Mouse (Mus musculus) frontal cortex, adult 2 months (tissue): ENCODE measurements around the gene Mgat3. TPM values are rescaled to one million over a fixed set of nuclear protein-coding genes. Genes with fewer than 3 reads are reported as not detected.

Source experiments
- DNase-seq, 2 experiments: peaks; one replicate each; pipeline ENCODE4 v3.0.0; 2022; ENCODE audit warnings: low spot score in 1 of 2; ENCODE audit errors: extremely low spot score in 1 of 2
- polyA plus RNA-seq: library from polyadenylated mRNA; depleted of rRNA; stranded (reverse); fragments of >200 nt; gene quantifications from 2 replicates; pipeline ENCODE4 v1.2.3, GENCODE M21; 2012; rRNA removed

Gene Mgat3
- 79.3 and 84.5 TPM in 2 replicates for polyA plus RNA-seq

DNA sequence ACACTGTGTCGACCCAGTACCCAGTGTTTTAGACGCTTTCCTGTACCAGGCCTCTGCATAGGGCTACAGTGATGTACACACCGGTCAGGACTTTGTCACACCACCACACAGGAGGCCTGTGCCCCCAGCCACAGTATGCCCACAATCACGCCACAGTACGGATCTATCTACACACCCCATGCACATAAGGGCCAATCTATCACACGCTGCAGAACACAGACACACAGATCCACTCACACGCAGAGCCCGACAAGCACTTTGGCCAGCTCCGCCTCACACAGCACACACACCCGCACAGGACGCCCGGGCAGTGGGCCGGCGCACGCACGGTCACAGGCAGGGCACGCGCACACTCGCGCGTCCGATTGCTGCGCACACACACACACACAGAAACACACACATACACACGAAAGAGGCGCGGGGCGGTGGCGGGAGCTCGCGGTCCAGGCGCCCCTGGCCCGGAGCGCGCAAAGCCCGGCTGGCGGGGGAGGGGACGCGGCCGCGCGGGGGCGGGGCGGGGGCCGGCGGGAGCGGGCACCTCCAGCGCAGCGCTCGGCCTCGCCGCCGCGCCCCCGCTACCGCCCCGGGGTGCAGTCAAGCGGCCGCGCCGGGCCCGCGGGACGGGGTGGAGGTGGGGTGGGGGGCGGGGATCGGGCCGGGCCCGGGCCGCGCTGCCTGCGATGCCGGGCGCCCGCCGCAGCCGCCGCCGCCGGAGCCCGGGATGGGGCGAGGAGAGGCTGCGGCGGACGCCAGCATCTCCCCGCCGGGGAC, at the start of gene Mgat3:
TSS of gene Mgat3 (plus strand) at position 721 of the 771 bp plus-strand sequence.
- DNase-seq = peak in 1 of 2 experiments; percentile 48

DNA sequence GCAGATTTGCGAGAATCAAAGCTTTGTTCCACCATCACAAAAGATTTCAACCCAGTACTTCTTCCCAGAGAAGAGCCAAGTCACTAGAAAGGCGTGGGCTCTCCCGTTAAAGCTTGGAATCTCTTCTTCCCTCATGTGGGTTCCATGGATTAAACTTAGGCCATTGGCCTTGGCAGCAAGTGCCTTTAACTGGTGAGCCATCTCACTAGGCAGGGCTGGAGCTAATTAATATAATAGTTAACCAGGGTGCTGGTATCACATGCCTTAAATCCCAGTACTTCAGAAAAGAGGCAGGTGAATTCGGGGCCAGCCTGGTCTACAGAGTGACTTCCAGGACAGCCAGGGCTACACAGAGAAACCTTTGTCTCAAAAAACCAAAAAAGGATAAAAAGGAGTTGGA, 48.9 kb upstream of the Mgat3 start:
- no peak for DNase-seq

DNA sequence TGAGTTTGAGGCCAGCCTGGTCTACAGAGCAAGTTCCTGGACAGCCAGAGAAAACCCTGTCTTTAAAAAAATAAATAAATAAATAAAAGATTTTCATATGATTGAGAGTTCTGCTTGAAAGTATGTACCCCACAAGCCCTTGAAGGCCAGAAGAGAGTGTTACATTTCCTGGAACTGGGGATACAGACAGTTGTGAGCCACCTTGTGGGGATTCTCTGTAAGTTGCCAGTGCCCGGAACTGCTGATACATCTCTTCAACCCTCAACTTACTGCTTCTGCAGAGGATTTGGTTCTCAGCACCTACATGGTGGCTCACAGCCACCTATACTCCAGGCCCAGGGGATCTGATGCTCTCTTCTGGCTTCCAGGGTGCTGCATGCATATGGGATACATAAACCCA, 46.3 kb upstream of the Mgat3 start:
- peak in 1 of 2 experiments; percentile 36 for DNase-seq

DNA sequence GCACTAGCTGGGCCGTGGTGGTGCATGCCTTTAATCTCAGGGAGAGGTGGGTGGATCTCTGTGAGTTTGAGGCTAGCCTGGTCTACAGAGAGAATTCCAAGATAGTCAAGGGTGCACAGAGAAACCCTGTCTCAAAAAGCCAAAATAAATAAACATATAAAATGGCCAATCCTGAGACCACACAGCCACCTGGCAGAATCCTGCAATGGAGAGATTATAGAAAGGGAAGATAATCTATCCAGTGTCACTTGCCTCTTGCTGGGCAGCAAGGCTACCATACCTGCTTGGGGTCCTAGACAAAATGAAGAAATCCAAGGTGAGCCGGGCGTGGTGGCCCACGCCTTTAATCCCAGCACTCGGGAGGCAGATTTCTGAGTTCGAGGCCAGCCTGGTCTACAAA, 43.5 kb upstream of the Mgat3 start:
- no peak for DNase-seq

DNA sequence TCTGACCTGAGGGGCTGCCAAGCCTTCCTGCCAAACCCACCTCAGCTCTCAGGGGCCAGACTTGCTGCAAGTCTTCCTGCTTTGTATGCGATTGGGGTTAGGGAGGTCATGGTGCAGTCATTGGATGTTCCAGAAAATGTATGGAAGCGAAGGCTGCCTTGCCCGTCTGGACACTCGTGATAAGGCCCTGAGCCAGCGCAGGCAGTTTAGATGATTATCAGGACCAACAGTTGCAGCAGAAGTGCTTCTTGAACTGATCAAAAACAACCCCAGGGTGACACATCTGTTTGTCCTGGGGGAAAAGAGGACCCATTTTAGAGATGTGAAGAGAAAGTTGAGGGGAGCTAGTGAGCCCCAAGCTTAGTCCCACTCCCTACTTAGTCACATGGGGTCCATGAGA, 42.8 kb upstream of the Mgat3 start:
- no peak for DNase-seq

DNA sequence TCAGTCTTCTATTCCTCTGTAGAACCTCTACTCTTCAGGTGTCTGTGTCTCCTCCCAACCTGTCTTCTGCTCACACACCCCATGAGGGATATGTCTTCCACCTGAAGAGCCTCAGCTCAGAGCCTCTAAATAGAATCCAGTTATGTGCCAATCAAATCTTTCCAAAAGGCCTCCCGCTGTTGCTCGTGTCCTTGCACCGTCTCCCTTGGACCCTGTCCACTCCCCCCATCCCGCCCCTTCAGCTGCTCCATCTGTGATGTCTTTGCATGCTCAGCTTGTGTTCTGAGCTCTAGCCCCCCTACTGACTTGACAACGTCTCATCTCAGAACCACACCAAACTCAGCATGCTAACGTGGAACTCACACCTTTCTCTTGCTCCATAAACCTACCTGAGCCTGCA, 42.1 kb upstream of the Mgat3 start:
- DNase-seq = no peak

DNA sequence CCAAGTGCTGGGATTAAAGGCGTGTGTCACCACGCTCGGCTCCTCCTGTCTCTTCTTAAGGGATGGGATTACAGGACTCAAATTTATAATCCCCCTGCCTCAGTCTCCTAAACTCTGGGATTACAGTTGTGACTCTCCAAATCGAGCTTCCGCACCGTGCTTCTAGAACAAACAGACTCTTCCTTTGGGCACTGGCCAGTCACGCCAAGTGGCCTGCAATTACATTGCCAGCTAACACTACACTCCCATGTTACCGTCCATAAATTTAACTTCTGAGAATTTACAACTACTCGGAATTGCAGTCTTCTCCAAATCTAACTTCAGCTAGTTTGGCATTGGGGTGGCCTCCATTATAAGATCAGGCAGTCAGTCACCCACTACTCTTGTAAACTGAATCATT, 41.1 kb upstream of the Mgat3 start:
- DNase-seq = no peak

DNA sequence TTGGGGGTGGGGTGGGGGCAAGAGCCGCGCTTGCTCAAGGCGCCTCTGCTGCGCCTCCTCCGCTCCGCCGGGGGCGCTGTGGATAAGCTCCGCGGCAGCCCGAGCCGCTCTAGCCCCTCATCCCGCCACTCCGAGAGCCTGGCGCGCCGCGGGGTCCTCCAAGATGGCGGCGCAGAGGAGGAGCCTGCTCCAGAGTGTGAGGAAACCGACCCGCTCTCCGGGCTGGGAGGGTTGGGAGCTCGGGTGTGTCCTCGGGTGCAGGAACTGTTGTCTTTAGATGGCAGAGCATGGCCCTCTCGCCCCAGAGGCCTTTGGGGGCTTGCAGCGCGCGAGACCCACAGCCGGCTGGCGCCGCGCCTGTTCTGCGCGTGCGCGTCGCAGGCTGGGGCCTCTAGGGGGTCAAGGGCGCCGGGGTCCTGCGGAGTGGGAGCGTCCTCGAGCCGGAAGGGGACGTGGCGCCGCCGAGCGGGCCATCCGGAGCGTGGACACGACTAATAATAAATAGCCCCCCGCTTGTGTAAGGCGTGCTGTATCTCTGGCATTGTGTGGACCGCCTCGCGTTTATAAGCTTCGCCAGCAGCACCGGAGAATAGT, 40.4 kb upstream of the Mgat3 start, which contains the start of gene Tab1:
TSS of gene Tab1 (plus strand) at position 135 of the 594 bp plus-strand sequence.
- peak; percentile 65 to 94 for DNase-seq

DNA sequence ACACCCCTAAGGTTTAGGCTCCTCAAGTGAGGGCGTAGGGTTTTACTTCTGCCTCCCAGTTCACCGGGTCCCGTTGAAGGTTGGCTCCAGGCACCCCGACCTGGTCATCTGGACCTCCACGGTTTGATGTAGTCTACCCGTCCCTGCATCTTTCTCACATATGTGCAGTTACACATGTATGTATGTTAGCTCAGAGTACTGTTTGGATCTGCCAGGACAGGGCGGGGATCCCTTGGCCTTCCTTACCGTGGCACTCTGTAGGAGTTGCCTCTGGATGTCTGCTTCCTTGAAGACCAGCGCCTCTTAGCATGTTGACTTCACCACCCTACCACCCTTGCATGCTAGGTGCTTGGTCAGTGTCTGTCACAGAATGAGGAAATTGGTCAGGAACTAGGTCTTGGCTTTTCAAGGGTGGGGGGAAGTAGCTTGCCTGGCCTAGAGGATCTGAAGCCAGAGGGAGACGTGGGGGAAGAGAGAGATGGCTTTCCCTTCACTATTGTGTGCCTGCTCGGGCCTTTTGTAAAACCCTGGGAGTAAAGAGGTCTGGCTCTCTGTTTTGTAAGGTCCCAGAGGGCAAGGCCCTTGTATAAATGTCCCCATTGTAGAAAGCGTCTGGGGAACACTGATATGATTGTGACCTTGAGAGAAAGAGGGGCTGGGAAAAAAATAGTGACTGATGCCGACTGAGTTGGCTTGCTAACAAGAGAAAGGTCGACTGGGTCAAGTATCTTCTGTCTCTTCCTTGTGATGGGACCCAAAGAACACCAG, 39.7 kb upstream of the Mgat3 start:
- DNase-seq = peak in 1 of 2 experiments; percentile 27

DNA sequence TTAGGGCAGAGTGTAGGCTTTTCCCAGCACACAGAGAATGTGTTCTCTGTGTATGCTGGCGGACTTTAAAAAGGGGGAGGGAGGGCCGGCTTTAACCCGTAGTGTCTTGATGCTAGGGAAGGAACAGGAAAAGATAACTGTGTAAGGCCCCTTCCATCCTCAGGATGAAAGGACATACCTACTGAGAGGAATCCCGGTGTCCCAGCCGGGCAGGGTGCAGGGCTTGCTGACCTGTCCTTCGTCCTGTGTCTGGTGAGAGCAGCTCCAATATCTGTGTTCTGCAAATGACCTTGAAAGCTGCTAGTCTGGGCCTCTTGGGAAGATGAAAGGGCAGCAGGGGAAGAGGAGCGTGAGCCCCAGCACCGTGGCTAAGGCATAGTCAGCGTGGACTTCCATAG, 39.1 kb upstream of the Mgat3 start:
- DNase-seq = no peak

DNA sequence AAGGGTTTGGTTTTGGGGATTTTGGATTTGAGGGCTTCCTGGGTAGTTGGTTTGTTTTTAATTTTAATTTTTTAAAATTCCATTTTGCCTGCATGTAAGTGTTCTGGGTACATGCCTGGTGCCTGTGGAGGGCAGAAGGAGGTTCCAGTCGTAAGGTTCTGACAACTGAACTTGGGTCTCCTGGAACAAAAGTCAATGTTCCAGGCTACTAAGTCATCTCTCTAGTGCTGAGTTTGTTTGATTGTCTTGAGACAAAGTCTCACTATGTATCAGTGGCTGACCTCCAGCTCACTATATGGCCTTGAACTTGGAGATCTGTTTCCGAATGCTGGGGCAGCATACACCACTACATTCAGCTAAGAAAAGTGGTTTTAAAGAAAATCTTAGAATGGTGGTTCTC, 38.0 kb upstream of the Mgat3 start:
- no peak for DNase-seq

DNA sequence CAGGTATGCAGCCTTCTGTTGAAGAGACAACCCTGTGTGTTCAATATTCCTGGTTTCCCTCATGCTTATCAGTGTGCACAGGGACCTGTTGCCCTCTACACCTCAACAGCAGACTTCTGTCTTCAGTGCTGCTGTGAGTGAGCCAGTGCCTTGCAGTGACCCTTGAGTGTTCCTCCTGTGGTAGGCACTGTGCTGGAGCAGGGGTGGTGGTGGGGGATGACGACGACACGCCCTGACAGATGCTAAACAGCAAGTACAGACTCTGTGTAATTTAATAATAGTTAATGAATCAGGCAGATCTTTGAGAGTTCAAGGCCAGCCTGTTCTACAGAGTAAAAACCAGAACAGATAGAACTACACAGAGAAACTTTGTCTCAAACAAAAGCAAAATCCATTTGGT, 36.9 kb upstream of the Mgat3 start:
- DNase-seq = no peak

DNA sequence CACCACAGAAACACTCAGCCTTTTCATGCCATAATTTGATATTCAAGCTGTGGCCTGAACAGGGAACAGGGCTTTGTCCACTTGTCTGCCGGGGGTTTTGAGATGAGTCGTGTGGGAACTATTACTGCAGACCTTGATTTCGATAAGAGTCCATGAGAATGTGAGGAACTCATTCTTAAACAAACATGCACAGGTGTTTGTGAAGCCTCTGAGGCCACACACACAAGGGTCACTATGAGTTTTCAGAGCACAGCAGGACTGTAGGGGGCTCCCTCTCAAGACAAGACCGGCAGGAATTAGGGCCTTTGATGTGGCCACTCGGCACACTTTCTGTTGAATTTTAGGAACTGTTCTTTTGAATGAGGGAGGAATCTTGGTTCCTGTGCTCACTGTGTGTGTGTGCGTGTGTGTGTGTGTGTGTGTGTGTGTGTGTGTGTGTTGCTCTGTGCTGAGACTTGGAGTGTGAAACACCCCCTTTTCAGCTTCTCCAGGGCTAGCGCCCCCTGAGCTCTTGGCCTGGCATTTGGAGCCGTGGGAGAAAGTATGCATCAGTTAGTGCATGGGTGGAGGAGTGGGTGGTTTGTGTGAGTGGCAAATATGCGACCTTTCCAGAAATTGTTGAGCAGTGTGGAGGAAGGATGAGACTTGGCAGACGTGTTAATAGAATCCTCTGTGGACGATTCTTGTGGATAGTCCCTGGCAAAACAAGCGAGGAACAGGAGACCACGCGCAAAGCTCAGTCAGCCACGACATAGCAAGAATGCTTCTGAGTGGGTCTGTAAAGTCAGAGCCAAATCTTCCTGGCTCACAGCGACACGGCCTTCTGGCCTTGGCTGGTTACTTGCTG, 35.4 kb upstream of the Mgat3 start:
- DNase-seq = peak; percentile 73 to 88

DNA sequence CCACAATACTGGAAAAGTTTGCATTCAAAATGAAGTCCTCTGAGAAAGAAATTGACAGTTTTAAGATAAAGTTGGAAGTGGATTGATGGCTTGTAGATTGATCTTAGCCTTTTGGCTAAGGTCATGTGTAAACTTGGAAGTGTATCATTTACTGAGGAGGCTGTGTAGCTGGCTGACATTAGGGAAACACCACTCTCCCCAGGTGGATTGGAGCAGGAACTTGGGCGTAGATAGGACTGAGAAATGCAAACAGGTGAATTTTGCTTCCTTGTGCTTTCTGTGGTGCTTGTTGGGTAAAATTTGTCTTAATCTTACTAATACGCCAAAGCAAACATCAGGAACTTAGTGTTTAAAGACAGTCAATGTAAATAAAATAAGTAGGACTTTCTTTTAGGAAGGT, 33.2 kb upstream of the Mgat3 start:
- no peak for DNase-seq

DNA sequence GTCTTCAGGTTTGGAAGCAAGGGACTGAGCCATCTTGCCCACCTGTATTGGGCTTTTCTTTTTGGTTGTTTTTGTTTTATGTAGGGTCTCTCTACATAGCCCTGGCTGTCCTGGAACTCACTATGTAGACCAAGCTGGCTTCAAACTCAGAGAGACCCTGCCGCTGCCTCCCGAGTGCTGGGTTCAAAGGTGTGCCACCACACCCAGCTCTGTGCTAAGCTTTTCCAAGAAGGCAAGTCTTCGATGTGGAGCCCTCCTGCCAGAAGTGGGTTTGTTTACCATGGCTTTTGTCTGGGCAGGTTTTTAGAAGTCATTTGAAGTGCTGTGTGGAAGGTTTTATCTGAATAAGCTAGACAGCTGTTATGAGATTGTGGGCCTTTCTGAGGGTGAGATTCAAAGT, 32.6 kb upstream of the Mgat3 start:
- no peak for DNase-seq

DNA sequence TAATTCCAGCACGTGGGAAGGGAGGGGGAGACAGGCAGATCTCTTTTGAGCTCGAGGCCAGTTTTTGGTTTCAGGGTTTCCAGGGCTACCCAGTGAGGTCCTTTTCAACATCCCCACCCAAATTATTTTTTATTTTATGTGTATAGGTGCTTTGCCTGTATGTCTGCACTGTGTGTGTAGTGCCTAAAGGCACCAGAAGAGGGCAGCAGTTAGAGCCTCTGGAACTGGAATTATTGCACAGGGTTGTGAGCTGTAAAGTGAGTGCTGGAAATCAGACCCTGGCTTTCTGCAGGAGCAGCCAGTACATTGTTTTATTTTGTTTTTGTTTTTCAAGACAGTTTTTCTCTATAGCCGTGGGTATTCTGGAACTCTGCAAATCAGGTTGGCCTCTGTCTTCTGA, 31.4 kb upstream of the Mgat3 start:
- no peak for DNase-seq

DNA sequence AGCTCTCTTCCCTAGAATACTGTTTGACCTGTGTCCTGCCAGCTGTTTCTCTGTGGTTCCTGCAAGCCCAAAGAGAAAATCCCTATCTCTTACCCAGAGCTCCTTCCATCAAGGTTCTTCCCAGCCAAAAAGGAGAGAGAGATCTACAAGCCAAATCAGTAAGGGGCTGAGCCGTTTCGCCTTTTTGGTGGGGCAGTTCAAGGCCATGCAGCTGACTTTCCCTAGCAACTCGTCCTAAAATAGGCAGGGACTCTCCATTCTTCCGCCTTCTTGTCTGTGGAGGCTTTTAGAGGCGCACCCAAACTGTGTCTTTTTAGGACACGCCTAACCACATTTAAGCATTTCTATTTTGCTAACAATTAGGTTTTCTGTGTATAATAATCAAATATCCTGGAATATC, 29.8 kb upstream of the Mgat3 start:
- no peak for DNase-seq

DNA sequence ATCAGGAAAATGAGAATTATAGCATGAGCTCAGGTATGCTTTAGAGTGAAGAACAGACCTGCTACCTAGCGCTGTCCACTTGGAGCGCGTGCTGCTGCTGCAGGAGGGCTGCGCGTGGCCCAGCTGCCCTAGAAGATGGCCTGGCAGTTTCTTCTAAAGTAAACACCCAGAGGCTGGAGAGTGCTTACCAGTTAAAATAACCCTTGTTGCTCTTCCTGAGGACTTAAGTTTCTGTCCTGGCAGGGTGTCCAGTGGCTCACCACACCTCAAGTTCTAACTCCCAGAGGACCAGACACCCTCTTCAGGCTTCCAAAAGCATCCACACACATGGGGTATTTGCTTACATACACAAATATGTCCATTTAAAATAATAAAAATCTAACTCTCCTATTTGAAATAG, 28.1 kb upstream of the Mgat3 start:
- no peak for DNase-seq

DNA sequence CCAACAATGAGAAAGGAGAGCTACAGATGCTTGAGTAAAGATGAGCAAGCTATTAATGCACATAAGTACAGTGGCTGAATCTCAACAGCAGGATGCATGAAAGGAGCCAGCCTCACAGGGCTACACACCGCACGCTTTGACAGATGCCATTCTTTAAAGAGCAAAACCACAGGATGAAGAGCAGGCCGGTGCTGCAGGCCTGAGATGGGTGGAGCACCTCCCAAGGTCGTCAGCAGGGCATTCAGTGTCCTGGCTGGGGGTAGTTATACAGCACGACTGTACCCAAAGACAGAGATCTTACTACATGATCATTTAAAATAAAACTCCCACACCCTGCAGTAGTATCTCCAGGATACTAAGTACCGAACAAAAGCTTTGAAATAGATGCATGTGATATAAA, 27.4 kb upstream of the Mgat3 start:
- DNase-seq = no peak

DNA sequence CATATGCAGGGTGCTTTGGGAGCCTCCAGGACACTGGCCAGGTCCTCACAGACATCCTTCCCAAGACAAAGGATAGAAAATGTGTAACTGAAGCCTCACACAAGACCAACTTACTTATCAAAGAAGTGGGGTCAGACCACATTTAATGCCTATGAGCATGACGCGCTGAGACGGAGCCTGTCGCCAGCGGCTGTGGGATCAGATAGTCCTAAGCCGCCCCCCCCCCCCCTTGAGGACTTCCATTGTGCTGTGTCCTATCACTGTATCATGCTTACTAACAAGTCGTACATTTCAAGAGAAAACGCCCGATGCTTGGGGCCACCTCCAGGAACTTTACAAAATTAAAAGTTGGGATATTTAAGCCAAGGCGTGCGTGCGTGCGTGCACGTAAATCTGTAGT, 26.4 kb upstream of the Mgat3 start:
- DNase-seq = no peak

DNA sequence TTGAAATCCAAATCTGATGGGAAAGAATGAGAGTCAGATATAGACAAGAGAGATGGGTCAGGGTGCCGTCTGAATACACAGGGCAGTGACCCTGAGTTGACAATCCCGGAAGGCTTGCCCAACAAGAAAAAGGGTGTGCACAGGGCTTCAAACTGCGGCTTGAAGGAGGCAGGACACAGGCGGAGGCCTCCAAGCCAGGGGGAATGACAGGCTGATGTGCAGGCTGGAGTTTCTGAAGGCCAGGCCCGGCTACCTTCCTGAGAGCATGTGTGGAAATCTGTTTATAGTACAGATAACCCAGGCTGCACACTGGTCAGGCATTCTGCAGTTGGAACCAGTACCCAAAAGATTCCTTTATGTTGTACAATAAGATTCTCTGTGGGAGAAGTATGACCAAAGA, 26.0 kb upstream of the Mgat3 start:
- no peak for DNase-seq
